Mouse (Mus musculus) CD4-positive helper T cell, adult 2 months (primary cell): ENCODE data around the gene Per1.

Experiments
- DNase-seq: peaks from one replicate; pipeline ENCODE4 v3.0.0-alpha.2; 2012; ENCODE audit warnings: low read depth, missing footprints, low spot score

Gene Per1

DNA sequence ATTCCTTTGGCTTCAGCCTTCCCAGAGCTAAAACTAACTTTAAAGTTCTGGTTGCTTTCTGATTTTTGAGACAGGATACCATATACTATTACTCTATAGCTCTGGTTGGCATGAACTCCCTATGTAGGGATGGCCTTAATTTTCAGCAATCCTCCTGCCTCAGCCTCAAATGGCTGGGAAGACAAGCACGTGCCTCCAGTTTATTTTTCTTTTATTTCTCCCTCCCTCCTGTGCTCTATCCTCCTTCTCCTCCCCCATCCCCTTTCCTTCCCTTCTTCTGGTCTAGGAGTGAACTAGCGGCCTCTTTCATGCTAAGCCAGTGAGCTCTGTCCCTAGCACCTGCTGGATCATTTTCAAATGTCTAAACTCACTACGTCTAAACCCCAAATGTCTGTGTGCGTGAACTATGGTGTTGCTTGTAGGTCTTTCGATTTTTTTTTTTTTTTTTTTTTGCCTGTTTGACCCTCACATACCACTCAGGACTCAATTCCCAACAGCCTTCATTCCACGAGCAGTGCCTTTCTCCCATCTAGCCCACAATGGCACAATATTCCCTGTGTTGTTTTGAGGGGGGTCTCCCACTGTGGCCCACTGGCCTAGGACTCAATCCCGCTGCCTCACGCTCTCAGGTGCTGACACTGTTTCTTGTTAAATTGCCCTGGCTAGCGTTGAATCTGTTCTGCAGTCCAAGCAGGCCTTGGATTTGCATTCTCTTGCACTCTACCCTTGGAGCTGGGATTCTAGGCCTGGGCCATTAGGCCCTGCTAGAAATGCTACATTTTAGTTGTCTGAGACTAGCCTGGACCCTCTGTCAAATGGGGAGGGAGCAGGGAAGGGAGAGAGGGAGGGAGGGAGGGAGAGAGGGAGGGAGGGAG lies 30.5 kb upstream of the Per1 start:
- DNase-seq = no peak

DNA sequence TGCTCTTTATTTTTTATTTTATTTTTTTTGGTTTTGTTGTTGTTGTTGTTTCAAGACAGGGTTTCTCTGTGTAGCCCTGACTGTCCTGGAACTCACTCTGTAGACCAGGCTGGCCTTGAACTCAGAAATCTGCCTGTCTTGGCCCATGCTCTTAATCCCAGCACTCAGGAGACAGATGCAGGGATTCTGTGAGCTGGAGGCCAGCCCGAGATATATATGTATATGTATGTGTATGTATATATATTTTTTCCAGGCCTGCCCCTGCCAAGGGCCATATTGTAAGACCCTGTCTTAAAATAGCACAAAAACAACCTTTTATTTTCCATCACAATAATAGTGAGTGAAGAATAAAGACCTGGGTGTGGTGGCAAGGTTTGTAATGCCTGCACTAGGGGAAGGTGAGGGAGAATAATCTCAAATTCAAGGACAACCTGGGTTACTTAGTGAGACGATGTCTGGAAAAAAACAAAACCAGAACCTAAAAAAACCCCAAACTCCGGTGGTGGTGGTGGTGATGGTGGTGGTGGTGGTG lies 29.6 kb upstream of the Per1 start:
- no peak for DNase-seq

DNA sequence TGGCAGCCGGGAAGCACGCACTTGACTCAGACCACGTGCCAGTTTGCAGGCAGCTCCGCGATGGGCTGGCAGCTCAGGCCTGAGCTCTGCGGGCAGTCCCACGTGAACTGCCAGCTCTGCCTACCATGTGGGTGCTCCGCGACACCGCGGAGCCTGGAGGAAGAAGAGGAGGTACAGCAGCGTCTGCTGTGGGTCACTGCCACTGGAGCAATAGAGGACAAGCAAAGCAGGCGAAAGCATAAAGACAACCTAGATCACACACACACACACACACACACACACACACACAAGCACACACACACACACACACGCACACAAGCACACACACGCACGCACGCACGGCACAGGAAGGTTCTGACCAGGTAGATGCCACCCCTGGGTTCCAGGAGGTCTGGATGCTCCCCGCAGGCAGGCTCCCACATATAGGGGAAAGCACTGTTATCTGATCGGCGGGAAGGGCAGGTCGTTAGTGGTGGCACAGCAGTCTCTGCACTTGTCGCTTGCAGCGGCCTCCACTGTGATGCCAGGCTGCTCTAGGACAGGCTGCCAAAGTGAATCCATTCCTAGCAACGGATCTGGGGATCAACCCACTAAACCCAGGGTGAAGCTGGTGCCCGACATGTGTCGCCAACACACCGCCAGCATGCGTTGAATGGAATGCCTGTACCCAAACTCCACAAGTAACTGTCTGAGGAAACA lies 28.7 kb upstream of the Per1 start:
- DNase-seq = peak; percentile 71

GRCm38 (mm10) chr11:69066956-69067355 lies 28.1 kb upstream of the Per1 start:
- peak; percentile 86 for DNase-seq

- DNase-seq = no peak
Measured at GRCm38 (mm10) chr11:69067601-69068000, 27.4 kb upstream of the Per1 start.

GRCm38 (mm10) chr11:69070093-69070492 lies 24.9 kb upstream of the Per1 start:
- DNase-seq = no peak

GRCm38 (mm10) chr11:69070590-69071222 lies 24.3 kb upstream of the Per1 start, which contains the start of gene Tmem107:
Tmem107 (plus strand) TSS chr11:69070806.
- peak; percentile 95 for DNase-seq

DNA sequence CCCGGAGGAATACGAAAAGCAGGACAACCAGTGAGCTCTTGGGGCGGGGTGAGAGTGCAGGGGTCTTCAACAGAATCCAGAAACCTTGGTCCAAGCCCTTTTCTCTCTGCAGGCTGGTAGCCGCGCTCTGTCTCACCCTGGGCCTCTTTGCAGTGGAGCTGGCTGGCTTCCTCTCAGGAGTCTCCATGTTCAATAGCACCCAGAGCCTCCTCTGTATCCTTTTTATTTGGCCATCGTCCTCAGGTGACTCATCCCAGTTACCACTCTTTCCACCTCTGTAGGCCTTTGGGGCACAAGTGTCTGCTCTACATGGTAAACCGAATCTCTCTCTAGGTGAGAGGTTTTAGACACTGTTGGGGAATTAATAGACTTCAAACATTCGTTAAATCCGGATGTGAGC lies 23.8 kb upstream of the Per1 start:
- no peak for DNase-seq

DNA sequence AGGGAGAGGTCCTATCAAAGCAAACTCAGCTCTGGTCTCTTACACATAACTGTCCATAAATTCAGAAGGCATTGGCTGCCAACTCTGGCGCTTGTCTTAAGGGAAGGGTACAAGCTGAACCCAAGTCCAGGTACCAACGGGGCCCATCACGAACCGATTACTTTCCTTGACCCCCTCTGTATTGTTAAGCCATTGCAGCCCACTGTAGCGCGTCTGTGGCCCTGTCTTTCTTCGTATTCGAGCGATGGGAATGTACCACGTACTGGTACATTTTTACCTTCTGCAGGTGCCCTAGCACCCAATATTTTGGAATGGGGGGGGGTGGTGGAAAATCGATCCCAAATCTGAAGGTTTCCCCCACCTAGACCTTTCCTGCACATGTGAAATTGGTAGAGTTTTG lies 22.8 kb upstream of the Per1 start:
- no peak for DNase-seq

GRCm38 (mm10) chr11:69072666-69073064 lies 22.4 kb upstream of the Per1 start:
- no peak for DNase-seq

DNA sequence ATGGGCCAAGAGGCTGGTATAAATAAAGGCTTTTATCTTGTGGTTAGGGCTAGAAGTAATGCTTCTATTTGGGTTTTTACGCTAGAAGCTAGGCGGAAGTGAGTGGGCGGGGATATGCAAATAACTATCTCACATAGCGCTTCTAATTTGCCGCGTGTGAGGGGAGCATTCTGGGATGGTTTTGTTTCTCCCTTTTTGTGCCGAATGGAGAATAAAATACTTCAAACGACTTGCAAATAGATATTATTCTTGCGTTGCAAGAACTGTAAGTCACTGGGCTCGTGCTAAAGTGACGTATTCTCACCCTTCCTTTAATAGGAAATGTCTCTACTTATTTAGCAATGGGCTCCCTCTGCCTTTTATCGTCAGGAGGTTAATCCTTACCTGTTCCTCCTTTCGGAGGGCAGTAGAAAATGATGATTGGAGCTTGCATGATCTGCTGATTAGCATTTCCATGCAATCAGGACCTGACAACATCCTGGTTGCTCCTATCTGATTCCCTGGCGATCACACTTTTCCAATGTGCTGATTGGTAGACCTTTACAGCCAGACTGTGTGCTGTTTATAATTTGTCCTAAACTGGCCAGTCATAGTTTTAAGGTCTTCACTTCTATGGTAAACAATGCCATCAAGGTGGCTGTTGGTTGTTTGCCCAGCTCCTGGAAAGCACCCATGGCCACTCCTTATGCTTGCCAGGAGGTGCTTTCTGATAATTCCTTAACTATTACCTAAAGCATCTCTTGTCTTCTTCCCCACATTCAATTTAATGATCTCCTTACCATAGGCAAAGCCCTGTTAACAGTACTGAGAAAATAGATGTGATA lies 21.7 kb upstream of the Per1 start:
- DNase-seq = peak; percentile 95

DNA sequence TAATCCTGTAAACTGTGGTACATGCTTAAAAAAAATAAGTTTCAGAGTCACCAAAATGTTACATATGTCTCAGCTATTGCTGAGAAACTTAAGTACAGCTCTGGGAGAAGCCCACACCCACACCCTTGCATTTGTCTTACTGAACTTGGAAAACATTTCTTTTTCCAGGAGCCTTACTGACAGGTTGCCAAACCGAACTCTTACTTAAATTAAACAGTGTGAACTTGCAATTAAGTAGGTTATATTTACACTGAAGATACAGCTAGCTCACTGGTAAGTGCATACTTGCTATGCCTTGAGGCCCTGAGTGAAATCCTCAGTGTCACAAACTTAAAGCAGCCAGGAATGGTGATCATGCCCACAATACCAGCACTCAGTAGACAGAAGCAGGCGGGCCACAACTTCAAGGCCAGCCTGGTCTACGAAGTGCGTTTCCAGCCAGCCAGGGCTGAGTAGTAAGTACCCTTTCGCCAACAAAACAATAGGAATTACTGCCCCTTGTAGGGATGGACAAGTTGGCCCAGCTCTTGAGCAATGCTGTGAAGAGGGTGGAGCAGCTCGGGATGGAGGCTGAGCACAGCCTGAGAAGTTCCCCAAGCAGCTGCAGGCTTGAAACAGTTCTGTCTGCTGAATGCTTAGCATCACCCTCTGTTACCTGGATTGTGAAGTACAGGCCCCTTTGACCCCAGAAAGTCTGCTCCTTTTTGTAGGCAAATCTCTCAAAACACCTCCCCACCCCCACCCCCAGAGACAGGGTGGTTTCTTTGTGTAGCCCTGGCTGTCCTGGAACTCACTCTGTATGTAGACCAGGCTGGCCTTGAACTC lies 20.9 kb upstream of the Per1 start:
- peak; percentile 20 for DNase-seq

GRCm38 (mm10) chr11:69074776-69075069 lies 20.3 kb upstream of the Per1 start:
- DNase-seq = peak; percentile 15

GRCm38 (mm10) chr11:69075764-69076479 lies 19.1 kb upstream of the Per1 start:
- DNase-seq = no peak

GRCm38 (mm10) chr11:69076572-69076971 lies 18.4 kb upstream of the Per1 start:
- DNase-seq = no peak

GRCm38 (mm10) chr11:69077316-69077715 lies 17.7 kb upstream of the Per1 start:
- DNase-seq = no peak

- DNase-seq = no peak
Measured at GRCm38 (mm10) chr11:69078041-69078440, 17.0 kb upstream of the Per1 start.

DNA sequence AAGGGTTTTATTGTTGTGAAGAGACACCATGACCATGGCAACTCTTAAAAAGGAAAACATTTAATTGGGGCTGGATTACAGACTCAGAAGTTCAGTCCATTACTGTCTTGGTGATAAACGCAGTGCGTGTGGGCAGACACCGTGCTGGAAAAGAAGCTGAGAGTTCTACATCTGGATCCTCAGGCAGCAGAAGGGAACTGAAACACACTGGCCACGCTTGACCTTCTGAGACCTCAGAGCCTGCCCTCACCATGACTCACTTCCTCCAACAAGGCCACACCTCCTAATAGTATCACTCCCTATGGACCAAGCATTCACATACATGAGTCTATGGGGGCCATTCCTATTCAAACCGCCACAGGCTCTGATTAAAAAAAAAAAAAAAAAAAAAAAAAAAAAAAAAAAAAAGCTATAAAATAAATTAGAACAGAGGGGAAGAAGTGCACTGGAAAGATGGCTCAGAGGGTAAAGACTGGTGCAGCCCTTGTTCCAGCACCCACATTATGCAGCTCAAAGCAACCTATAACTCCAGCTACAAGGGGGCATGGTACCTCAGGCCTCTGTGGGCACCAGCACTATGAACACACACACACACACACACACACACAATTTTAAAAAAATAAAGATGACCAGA lies 16.1 kb upstream of the Per1 start:
- DNase-seq = no peak

DNA sequence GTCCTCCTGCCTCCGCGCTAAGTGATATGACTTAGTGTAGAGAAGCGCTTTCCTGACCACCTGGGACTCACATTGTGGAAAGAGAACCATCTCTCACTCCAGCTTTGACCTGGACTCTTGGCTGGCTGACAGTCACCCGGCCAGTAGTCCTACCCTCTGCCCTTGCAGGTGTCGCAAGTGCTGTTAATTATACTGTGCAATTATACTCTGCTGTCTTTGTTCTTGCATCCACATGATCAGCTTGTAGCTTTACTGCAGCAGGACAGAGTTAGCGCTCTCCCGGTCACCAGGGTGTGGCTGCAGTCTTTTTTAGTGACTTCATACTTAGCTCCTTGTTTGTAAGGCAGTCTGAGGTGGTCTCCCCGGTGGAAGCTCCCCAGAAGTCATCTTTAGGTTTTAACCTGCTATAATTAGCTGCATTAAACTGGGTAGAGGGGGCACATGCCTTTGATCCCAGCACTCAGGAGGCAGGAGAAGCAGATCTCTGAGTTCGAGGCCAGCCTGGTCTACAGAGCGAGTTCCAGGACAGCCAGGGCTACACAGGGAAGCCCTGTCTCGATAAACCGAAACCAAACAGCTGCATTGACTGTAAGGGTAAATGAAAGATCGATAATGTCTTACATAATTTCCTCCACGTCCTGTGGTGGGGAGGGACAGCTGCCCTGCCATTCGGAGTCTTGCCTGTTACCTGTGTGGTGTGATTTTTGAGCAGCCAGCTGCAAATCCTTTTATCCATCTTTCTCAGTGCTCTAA lies 14.7 kb upstream of the Per1 start:
- no peak for DNase-seq
